Mouse (Mus musculus): ENCODE measurements at regions not wholly inside any gene's neighbourhood (a gene's known extent, or its start where the extent isn't known, plus 50 kb on each side); places are given as distances from the start of the nearest gene placed in this dataset.
"Not testable (repeated sequence)": the region's sequence is repeated elsewhere in the genome, so short reads cannot be mapped to it uniquely, and the experiment has no call there.

DNA sequence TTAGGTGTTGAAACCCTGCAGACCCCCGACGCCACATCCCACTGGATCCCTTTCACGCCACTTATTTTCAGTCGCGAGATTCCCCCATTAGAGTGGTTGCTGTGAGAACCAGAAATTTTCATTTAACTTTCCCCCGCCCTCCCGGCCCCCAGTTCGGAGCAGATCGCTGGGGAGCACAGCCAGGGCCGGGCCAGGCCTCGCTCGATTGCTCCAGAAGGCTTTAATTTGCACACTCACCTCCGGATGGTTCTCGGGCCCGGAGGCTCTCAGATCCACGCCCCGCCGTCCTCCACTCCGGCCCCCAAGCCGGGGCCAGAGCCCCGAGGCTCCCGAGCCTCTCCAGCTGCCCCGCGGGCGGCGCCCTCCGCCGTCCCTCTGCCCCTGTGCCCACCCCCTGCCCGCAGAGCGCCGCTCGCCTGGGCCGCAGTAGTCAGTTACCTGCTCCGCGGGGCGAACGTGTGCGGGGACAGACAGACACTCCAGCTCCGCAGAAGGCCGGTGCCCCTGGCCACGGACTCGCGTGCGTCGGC, 179.7 kb upstream of the Gdi2 start:
- no peak for DNase-seq (ENCODE audit: extremely low read depth)

GRCm38 (mm10) chr13:3358996-3359750, 178.7 kb upstream of the Gdi2 start:
- no peak overlapping the region for H3K9ac ChIP-seq (ENCODE audit: insufficient read depth, low read depth)
- peaks cover 14% of the 10 kb centered on the region for H3K9me3 ChIP-seq (replicated peaks; ENCODE audit: low read length)
- no peak overlapping the region for H3K27ac ChIP-seq (ENCODE audit: insufficient read depth, low read depth)
- no peaks in the 10 kb centered on the region for H3K36me3 ChIP-seq (replicated peaks in 1 of 2; ENCODE audit: control insufficient read depth in 1 of 2, insufficient read depth in 1 of 2, low read length in 1 of 2)
- TF ChIP-seq HCFC1 (IDR thresholded peaks at IDR 0.05; ENCODE audit: low read depth, low read length), result no peak
- no peaks in the 10 kb centered on the region for H3K79me2 ChIP-seq (replicated peaks; ENCODE audit: control insufficient read depth, extremely low read depth, insufficient read depth, poor library complexity, severe bottlenecking)
- dilution Hi-C loops (cut with MboI; ENCODE audit: extremely low pct_ligation_motif_present, extremely low pct_unique_long_range_greater_than_20kb, low sequenced_read_pairs) (no loop called here), in situ Hi-C loops (cut with MboI; ENCODE audit: low pct_ligation_motif_present, low pct_unique_long_range_greater_than_20kb, low sequenced_read_pairs) (no loop called here)
- no peak overlapping the region for H3K4me2 ChIP-seq (ENCODE audit: insufficient read depth, low read depth, poor library complexity, severe bottlenecking)
- DNase-seq (ENCODE audit: extremely low read depth), result no peak
- H3K4me3 ChIP-seq (replicated peaks in 1 of 3; ENCODE audit: low read depth in 2 of 3, low read length in 2 of 3, poor library complexity in 1 of 3), result no peak overlapping the region
- H3K27me3 ChIP-seq (replicated peaks), result no peaks in the 10 kb centered on the region
- H3K4me1 ChIP-seq (ENCODE audit: control insufficient read depth in 1 of 2, insufficient read depth in 2 of 2), result no peaks in the 10 kb centered on the region

More for the DNA sequence above, 179.7 kb upstream of the Gdi2 start:
- Histone ChIP-seq H3K4me2 (ENCODE audit: insufficient read depth, low read depth, poor library complexity, severe bottlenecking) (no peak overlapping the region), H3K79me2 (replicated peaks; ENCODE audit: control insufficient read depth, extremely low read depth, insufficient read depth, poor library complexity, severe bottlenecking) (no peaks in the 10 kb centered on the region), H3K27ac (ENCODE audit: insufficient read depth, low read depth) (no peak overlapping the region), H3K36me3 (replicated peaks in 1 of 2; ENCODE audit: control insufficient read depth in 1 of 2, insufficient read depth in 1 of 2, low read length in 1 of 2) (no peaks in the 10 kb centered on the region), H3K27me3 (replicated peaks) (no peaks in the 10 kb centered on the region), H3K4me3 (replicated peaks in 1 of 3; ENCODE audit: low read depth in 2 of 3, low read length in 2 of 3, poor library complexity in 1 of 3) (no peak overlapping the region), H3K9ac (ENCODE audit: insufficient read depth, low read depth) (no peak overlapping the region), H3K4me1 (ENCODE audit: control insufficient read depth in 1 of 2, insufficient read depth in 2 of 2) (no peaks in the 10 kb centered on the region), H3K9me3 (replicated peaks; ENCODE audit: low read length) (peaks cover 14% of the 10 kb centered on the region)
- TF ChIP-seq NRF1 (IDR thresholded peaks at IDR 0.05; ENCODE audit: low read depth, low read length) (no peak), MXI1 (IDR thresholded peaks at IDR 0.05; ENCODE audit: low read depth, low read length) (no peak), TBP (conservative IDR thresholded peaks at IDR 0.05; ENCODE audit: low read depth, low read length) (no peak), USF1 (IDR thresholded peaks at IDR 0.05; ENCODE audit: low read depth, low read length) (no peak), RCOR1 (conservative IDR thresholded peaks at IDR 0.05; ENCODE audit: low read depth, low read length) (no peak), IRF4 (IDR thresholded peaks at IDR 0.05; ENCODE audit: low read depth, low read length) (no peak)
- in situ Hi-C loops (cut with MboI; ENCODE audit: low pct_ligation_motif_present, low pct_unique_long_range_greater_than_20kb, low sequenced_read_pairs) (no loop called here), dilution Hi-C loops (cut with MboI; ENCODE audit: extremely low pct_ligation_motif_present, extremely low pct_unique_long_range_greater_than_20kb, low sequenced_read_pairs) (no loop called here)

DNA sequence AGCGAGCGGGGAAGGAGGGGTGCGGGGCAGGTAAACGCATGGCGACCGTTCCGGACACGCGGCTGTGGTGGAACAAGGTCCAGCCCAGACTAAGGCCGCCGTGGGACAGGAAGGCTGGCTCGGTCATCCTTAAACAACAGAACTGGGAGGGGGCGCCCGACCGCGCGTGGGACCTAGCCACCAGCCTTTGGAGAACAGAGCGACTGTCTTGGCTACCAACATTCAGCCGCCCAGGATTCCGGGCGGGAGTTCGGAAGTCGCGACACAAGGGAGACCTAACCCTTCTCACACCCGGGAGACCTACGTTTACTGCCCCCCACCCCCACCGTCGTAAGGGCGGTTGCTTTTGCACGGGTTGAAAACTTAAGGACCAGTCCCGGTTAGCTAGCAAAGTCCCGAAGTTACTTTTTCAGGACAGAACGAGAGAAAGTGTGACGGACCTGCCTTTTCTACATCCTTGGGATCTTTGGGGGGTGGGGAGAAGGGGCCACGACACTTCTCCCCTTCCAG, 178.1 kb upstream of the Gdi2 start:
- H3K9ac ChIP-seq (ENCODE audit: insufficient read depth, low read depth); in situ Hi-C loops (cut with MboI; ENCODE audit: low pct_ligation_motif_present, low pct_unique_long_range_greater_than_20kb, low sequenced_read_pairs): not testable (repeated sequence)
- H3K9me3 ChIP-seq (replicated peaks; ENCODE audit: low read length), result peaks cover 14% of the 10 kb centered on the region

More for the DNA sequence above, 178.1 kb upstream of the Gdi2 start:
- H3K36me3 ChIP-seq (replicated peaks in 1 of 2; ENCODE audit: control insufficient read depth in 1 of 2, insufficient read depth in 1 of 2, low read length in 1 of 2); H3K4me1 ChIP-seq (ENCODE audit: control insufficient read depth in 1 of 2, insufficient read depth in 2 of 2); H3K79me2 ChIP-seq (replicated peaks; ENCODE audit: control insufficient read depth, extremely low read depth, insufficient read depth, poor library complexity, severe bottlenecking); H3K27me3 ChIP-seq (replicated peaks); DNase-seq (ENCODE audit: extremely low read depth); dilution Hi-C loops (cut with MboI; ENCODE audit: extremely low pct_ligation_motif_present, extremely low pct_unique_long_range_greater_than_20kb, low sequenced_read_pairs); H3K4me3 ChIP-seq (replicated peaks in 1 of 3; ENCODE audit: low read depth in 2 of 3, low read length in 2 of 3, poor library complexity in 1 of 3); H3K4me2 ChIP-seq (ENCODE audit: insufficient read depth, low read depth, poor library complexity, severe bottlenecking); H3K27ac ChIP-seq (ENCODE audit: insufficient read depth, low read depth): not testable (repeated sequence)

All from CH12.LX (cell line).